Mouse (Mus musculus) forebrain, embryonic 13.5 days (tissue): ENCODE measurements around the gene Prlr. TPM values are rescaled to one million over a fixed set of nuclear protein-coding genes. Genes with fewer than 3 reads are reported as not detected.

Source experiments
- ATAC-seq: fragments of 200-750 bp; cut with Nextera tagmentation; 2 replicates; pipeline ENCODE4 v1.8.0; 2017
- H3K27ac ChIP-seq: fragments of 300-500 bp; sonication (generic); 2 replicates; pipeline ENCODE4 v1.5.1; 2015; ENCODE audit warnings: inconsistent platforms, mild to moderate bottlenecking, moderate library complexity
- H3K27me3 ChIP-seq: fragments of 300-500 bp; sonication (generic); 2 replicates; pipeline ENCODE4 v1.6.1; 2015; ENCODE audit warnings: mild to moderate bottlenecking, inconsistent platforms
- H3K36me3 ChIP-seq: fragments of 300-500 bp; sonication (generic); 2 replicates; pipeline ENCODE4 v1.6.1; 2015; ENCODE audit warnings: mild to moderate bottlenecking, inconsistent platforms; ENCODE audit not compliant: poor library complexity, severe bottlenecking
- H3K4me1 ChIP-seq: fragments of 300-500 bp; sonication (generic); 2 replicates; pipeline ENCODE4 v1.6.1; 2015; ENCODE audit warnings: inconsistent platforms
- H3K4me2 ChIP-seq: fragments of 300-500 bp; sonication (generic); 2 replicates; pipeline ENCODE4 v1.6.1; 2015; ENCODE audit warnings: inconsistent platforms, mild to moderate bottlenecking, moderate library complexity
- H3K4me3 ChIP-seq: fragments of 300-500 bp; sonication (generic); 2 replicates; pipeline ENCODE4 v1.5.1; 2015; ENCODE audit warnings: mild to moderate bottlenecking, inconsistent platforms
- H3K9ac ChIP-seq: fragments of 300-500 bp; sonication (generic); 2 replicates; pipeline ENCODE4 v1.6.1; 2015; ENCODE audit warnings: mild to moderate bottlenecking, inconsistent platforms
- H3K9me3 ChIP-seq: fragments of 300-500 bp; sonication (generic); replicated peaks from 2 replicates; pipeline ENCODE4 v1.6.1; 2016; ENCODE audit warnings: inconsistent platforms
- WGBS: fragments of 180-500 bp; shearing (Covaris S2); methylation state at CpG from one replicate; pipeline ENCODE4 v1.1.7; 2015; 5-methylcytosine and 5-hydroxymethylcytosine counted together
- polyA plus RNA-seq: library from polyadenylated mRNA; unstranded; fragments of >200 nt; fragmentation: Nextera tagmentation; extraction: Ambion mirVana; gene quantifications from 2 replicates; pipeline ENCODE4 v1.2.1, GENCODE M21; 2015

The Prlr gene
- polyA plus RNA-seq, 1 experiment from 2014 or later: 0.32 TPM

- H3K27ac ChIP-seq: no peak overlapping the region
- H3K9me3 ChIP-seq: no peaks in the 10 kb centered on the region
- H3K27me3 ChIP-seq: no peaks in the 10 kb centered on the region
- H3K4me1 ChIP-seq: no peaks in the 10 kb centered on the region
- no peak overlapping the region for H3K4me3 ChIP-seq
- no peak overlapping the region for H3K9ac ChIP-seq
- ATAC-seq: no peak
- no peaks in the 10 kb centered on the region for H3K36me3 ChIP-seq
- H3K4me2 ChIP-seq: no peak overlapping the region
Measured at GRCm38 (mm10) chr15:10283661-10284060, 106.6 kb downstream of the Prlr start.

GRCm38 (mm10) chr15:10296570-10296969 lies 119.5 kb downstream of the Prlr start:
- 94% methylated on average over 1 of the region's 1 CpGs for WGBS
- no peaks in the 10 kb centered on the region for H3K27me3 ChIP-seq
- no peaks in the 10 kb centered on the region for H3K4me1 ChIP-seq
- no peaks in the 10 kb centered on the region for H3K9me3 ChIP-seq
- ATAC-seq: no peak
- H3K36me3 ChIP-seq: no peaks in the 10 kb centered on the region
- H3K4me2 ChIP-seq: no peak overlapping the region
- no peak overlapping the region for H3K9ac ChIP-seq
- H3K4me3 ChIP-seq: no peak overlapping the region
- H3K27ac ChIP-seq: no peak overlapping the region

- no peak for ATAC-seq
Measured at GRCm38 (mm10) chr15:10298058-10298457, 121.0 kb downstream of the Prlr start.

GRCm38 (mm10) chr15:10299467-10299866 lies 122.4 kb downstream of the Prlr start:
- ATAC-seq: no peak
- Histone ChIP-seq H3K27me3 (no peaks in the 10 kb centered on the region), H3K9ac (no peak overlapping the region), H3K9me3 (no peaks in the 10 kb centered on the region), H3K4me3 (no peak overlapping the region), H3K27ac (no peak overlapping the region), H3K4me1 (no peaks in the 10 kb centered on the region), H3K4me2 (no peak overlapping the region), H3K36me3 (no peaks in the 10 kb centered on the region)
- WGBS: 71% methylated on average over 3 of the region's 3 CpGs

More at GRCm38 (mm10) chr15:10298058-10298457, 121.0 kb downstream of the Prlr start:
- Histone ChIP-seq H3K4me1 (no peaks in the 10 kb centered on the region), H3K27ac (no peak overlapping the region), H3K36me3 (no peaks in the 10 kb centered on the region), H3K9ac (no peak overlapping the region), H3K4me2 (no peak overlapping the region), H3K4me3 (no peak overlapping the region), H3K27me3 (no peaks in the 10 kb centered on the region), H3K9me3 (no peaks in the 10 kb centered on the region)
- 83% methylated on average over 1 of the region's 1 CpGs for WGBS

GRCm38 (mm10) chr15:10306461-10306860 lies 129.4 kb downstream of the Prlr start:
- Histone ChIP-seq H3K9ac (no peak overlapping the region), H3K27me3 (no peaks in the 10 kb centered on the region), H3K36me3 (no peaks in the 10 kb centered on the region), H3K4me1 (no peaks in the 10 kb centered on the region), H3K4me2 (no peak overlapping the region), H3K9me3 (no peaks in the 10 kb centered on the region), H3K27ac (no peak overlapping the region), H3K4me3 (no peak overlapping the region)
- ATAC-seq: peak; percentile 69; the same call in 1 of the 2 replicates
- 91% methylated on average over 1 of the region's 1 CpGs for WGBS

GRCm38 (mm10) chr15:10311826-10312225 lies 134.8 kb downstream of the Prlr start:
- Histone ChIP-seq H3K9ac (no peak overlapping the region), H3K27me3 (no peaks in the 10 kb centered on the region), H3K4me2 (no peak overlapping the region), H3K27ac (no peak overlapping the region), H3K9me3 (no peaks in the 10 kb centered on the region), H3K36me3 (no peaks in the 10 kb centered on the region), H3K4me1 (no peaks in the 10 kb centered on the region), H3K4me3 (no peak overlapping the region)
- WGBS: 85% methylated on average over 5 of the region's 5 CpGs
- no peak for ATAC-seq

GRCm38 (mm10) chr15:10313522-10314455 lies 136.8 kb downstream of the Prlr start:
- H3K9ac ChIP-seq: no peak overlapping the region
- no peaks in the 10 kb centered on the region for H3K27me3 ChIP-seq
- H3K4me2 ChIP-seq: no peak overlapping the region
- no peak overlapping the region for H3K27ac ChIP-seq
- WGBS: 53% methylated on average over 7 of the region's 7 CpGs
- peak; percentile 75; the same call in 1 of the 2 replicates for ATAC-seq
- H3K4me1 ChIP-seq: no peaks in the 10 kb centered on the region
- no peaks in the 10 kb centered on the region for H3K36me3 ChIP-seq
- H3K4me3 ChIP-seq: no peak overlapping the region
- H3K9me3 ChIP-seq: no peaks in the 10 kb centered on the region

GRCm38 (mm10) chr15:10325080-10325479 lies 148.0 kb downstream of the Prlr start, which contains the start of gene Gm21973:
Gene Gm21973 (plus strand): TSS chr15:10325380.
- Histone ChIP-seq H3K9ac (no peak within 1 kb of the TSS), H3K4me3 (no peak within 1 kb of the TSS), H3K4me1 (no peaks in the 10 kb centered on the region), H3K4me2 (no peak within 1 kb of the TSS), H3K9me3 (no peaks in the 10 kb centered on the region), H3K27ac (no peak within 1 kb of the TSS), H3K27me3 (no peaks in the 10 kb centered on the region), H3K36me3 (no peaks in the 10 kb centered on the region)
- no peak for ATAC-seq
- 93% methylated on average over 2 of the region's 2 CpGs for WGBS

GRCm38 (mm10) chr15:10330626-10331025 lies 153.6 kb downstream of the Prlr start:
- no peak for ATAC-seq
- H3K9ac ChIP-seq: no peak overlapping the region
- 61% methylated on average over 3 of the region's 3 CpGs for WGBS

GRCm38 (mm10) chr15:10332566-10332965 lies 155.5 kb downstream of the Prlr start:
- Histone ChIP-seq H3K4me3 (no peak overlapping the region), H3K27ac (no peak overlapping the region), H3K27me3 (no peaks in the 10 kb centered on the region), H3K9me3 (no peaks in the 10 kb centered on the region), H3K36me3 (no peaks in the 10 kb centered on the region), H3K4me1 (no peaks in the 10 kb centered on the region), H3K9ac (no peak overlapping the region), H3K4me2 (no peak overlapping the region)
- 100% methylated on average over 1 of the region's 1 CpGs for WGBS
- ATAC-seq: no peak

More at GRCm38 (mm10) chr15:10330626-10331025, 153.6 kb downstream of the Prlr start:
- H3K4me3 ChIP-seq: no peak overlapping the region
- no peak overlapping the region for H3K27ac ChIP-seq
- H3K4me1 ChIP-seq: no peaks in the 10 kb centered on the region
- H3K9me3 ChIP-seq: no peaks in the 10 kb centered on the region
- no peaks in the 10 kb centered on the region for H3K27me3 ChIP-seq
- H3K4me2 ChIP-seq: no peak overlapping the region
- H3K36me3 ChIP-seq: no peaks in the 10 kb centered on the region

GRCm38 (mm10) chr15:10338606-10339005 lies 161.6 kb downstream of the Prlr start:
- Histone ChIP-seq H3K27ac (no peak overlapping the region), H3K9ac (no peak overlapping the region), H3K4me1 (no peaks in the 10 kb centered on the region), H3K36me3 (no peaks in the 10 kb centered on the region), H3K4me3 (no peak overlapping the region), H3K4me2 (no peak overlapping the region), H3K27me3 (no peaks in the 10 kb centered on the region), H3K9me3 (no peaks in the 10 kb centered on the region)
- ATAC-seq: no peak
- 88% methylated on average over 3 of the region's 3 CpGs for WGBS

GRCm38 (mm10) chr15:10347044-10347443 lies 170.0 kb downstream of the Prlr start:
- 95% methylated on average over 6 of the region's 6 CpGs for WGBS
- no peak for ATAC-seq
- Histone ChIP-seq H3K27me3 (no peaks in the 10 kb centered on the region), H3K4me3 (no peak overlapping the region), H3K27ac (no peak overlapping the region), H3K36me3 (no peaks in the 10 kb centered on the region), H3K9me3 (no peaks in the 10 kb centered on the region), H3K9ac (no peak overlapping the region), H3K4me2 (no peak overlapping the region), H3K4me1 (no peaks in the 10 kb centered on the region)
